Mouse (Mus musculus): ENCODE data around the gene B130006D01Rik.

DNA sequence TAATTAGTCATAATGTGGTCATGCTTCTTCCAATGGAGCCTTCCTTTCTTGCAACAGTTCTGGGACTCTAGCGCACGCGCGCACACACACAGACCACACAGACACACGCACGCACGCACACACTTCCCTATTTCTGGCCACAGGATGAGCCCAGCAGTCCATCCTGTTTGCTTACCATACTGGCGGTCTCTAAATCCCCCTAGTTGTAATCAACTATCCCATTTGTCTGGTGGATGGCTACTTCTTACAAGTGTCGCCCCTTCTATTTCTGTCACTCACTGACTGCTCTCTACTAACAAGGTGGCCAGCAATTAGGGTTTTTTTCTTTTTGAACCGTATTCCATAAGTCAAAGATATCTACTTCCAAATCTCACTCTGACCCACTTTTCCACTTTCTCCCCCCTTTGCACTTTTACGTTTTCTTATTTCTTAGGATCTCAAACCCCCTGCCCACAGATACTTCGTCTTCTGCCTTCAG is 11.3 kb upstream of the B130006D01Rik start:
- no peak for TF ChIP-seq EP300 (IDR thresholded peaks at IDR 0.05; ENCODE audit: low read depth)
- no peak for TF ChIP-seq CTCF (IDR thresholded peaks at IDR 0.05; ENCODE audit: low read depth)
